ENCODE assay signal across 8 mouse cellular contexts in genomic region chr15:80706596-80706995, GRCm38 (mm10). TPM values are rescaled to one million over a fixed set of nuclear protein-coding genes. Genes with fewer than 3 reads are reported as not detected.
DNase-seq lines count a peak whose midpoint lies in the region; ATAC-seq lines count a peak whose summit lies in the region.

No protein-coding gene starts in this region.

- peak overlapping the region; percentile 46 for H3K4me2 ChIP-seq in forebrain, embryonic 12.5 days
- peak overlapping the region; percentile 50 for H3K4me2 ChIP-seq in limb, embryonic 15.5 days
- peak overlapping the region; percentile 55 for H3K4me2 ChIP-seq in stomach, embryonic 14.5 days (replicated peaks; ENCODE audit: low read depth, low read length)

- H3K27me3 ChIP-seq in megakaryocyte, embryonic 14.5 days (replicated peaks): peaks cover 9% of the 10 kb centered on the region
- no peaks in the 10 kb centered on the region; the same call in 1 of the 2 replicates for H3K27me3 ChIP-seq in forebrain, embryonic 12.5 days
- no peaks in the 10 kb centered on the region for H3K27me3 ChIP-seq in limb, embryonic 15.5 days
- H3K27me3 ChIP-seq in stomach, embryonic 14.5 days (ENCODE audit: control insufficient read depth, insufficient read depth, low read length): no peaks in the 10 kb centered on the region

- 35% methylated on average over 11 of the region's 11 CpGs for WGBS in forebrain, embryonic 12.5 days
- 16% methylated on average over 11 of the region's 11 CpGs for WGBS in limb, embryonic 15.5 days
- WGBS in stomach, embryonic 14.5 days: 17% methylated on average over 11 of the region's 11 CpGs

- H3K9ac ChIP-seq in forebrain, embryonic 12.5 days: peak overlapping the region; percentile 8; the same call in 1 of the 2 replicates
- no peak overlapping the region for H3K9ac ChIP-seq in limb, embryonic 15.5 days
- no peak overlapping the region for H3K9ac ChIP-seq in stomach, embryonic 14.5 days (replicated peaks; ENCODE audit: low read depth, low read length)

- no peaks in the 10 kb centered on the region for H3K36me3 ChIP-seq in megakaryocyte, embryonic 14.5 days (replicated peaks; ENCODE audit: low read length)
- H3K36me3 ChIP-seq in forebrain, embryonic 12.5 days (replicated peaks): no peaks in the 10 kb centered on the region
- H3K36me3 ChIP-seq in limb, embryonic 15.5 days: no peaks in the 10 kb centered on the region
- H3K36me3 ChIP-seq in stomach, embryonic 14.5 days (ENCODE audit: control insufficient read depth, insufficient read depth, low read length): no peaks in the 10 kb centered on the region

- no peak for DNase-seq in cerebellum, adult 9-10 months
- DNase-seq in c-Kit-positive CD71-positive TER-119-positive erythroid progenitor cells, embryonic 14.5 days (ENCODE audit: low spot score): no peak

- ATAC-seq in megakaryocyte, adult 5-6 weeks (ENCODE audit: poor library complexity, severe bottlenecking): no peak
- ATAC-seq in forebrain, embryonic 12.5 days (ENCODE audit: low FRiP score): no peak
- no peak for ATAC-seq in limb, embryonic 15.5 days (ENCODE audit: insufficient number of reproducible peaks, low FRiP score, low TSS enrichment, low read depth)
- no peak for ATAC-seq in stomach, embryonic 14.5 days (ENCODE audit: insufficient number of reproducible peaks, insufficient read depth, low FRiP score, low read depth)
- ATAC-seq in activated CD4-positive, CD25-positive, alpha-beta regulatory T cell, adult 4 months: no peak

- no peaks in the 10 kb centered on the region for H3K9me3 ChIP-seq in megakaryocyte, embryonic 14.5 days
- H3K9me3 ChIP-seq in forebrain, embryonic 12.5 days: no peaks in the 10 kb centered on the region
- H3K9me3 ChIP-seq in limb, embryonic 15.5 days: no peaks in the 10 kb centered on the region
- H3K9me3 ChIP-seq in stomach, embryonic 14.5 days (ENCODE audit: control insufficient read depth, low read depth, low read length): no peaks in the 10 kb centered on the region

- H3K4me3 ChIP-seq in megakaryocyte, embryonic 14.5 days (replicated peaks): peak overlapping the region; percentile 90
- peak overlapping the region; percentile 22; the same call in 1 of the 2 replicates for H3K4me3 ChIP-seq in forebrain, embryonic 12.5 days (replicated peaks)
- peak overlapping the region; percentile 27; the same call in 1 of the 2 replicates for H3K4me3 ChIP-seq in limb, embryonic 15.5 days
- H3K4me3 ChIP-seq in stomach, embryonic 14.5 days (ENCODE audit: low read depth, low read length): peak overlapping the region; percentile 21; the same call in 1 of the 2 replicates

- 0 out of 2 replicates have a peak overlapping the region, but pooled peaks have one; percentile 53 for H3K27ac ChIP-seq in forebrain, embryonic 12.5 days
- H3K27ac ChIP-seq in limb, embryonic 15.5 days: peak overlapping the region; percentile 83
- H3K27ac ChIP-seq in stomach, embryonic 14.5 days (ENCODE audit: low read length): peak overlapping the region; percentile 94

- H3K4me1 ChIP-seq in megakaryocyte, embryonic 14.5 days: peaks cover 48% of the 10 kb centered on the region
- peaks cover 25% of the 10 kb centered on the region for H3K4me1 ChIP-seq in forebrain, embryonic 12.5 days
- H3K4me1 ChIP-seq in limb, embryonic 15.5 days: peaks cover 36% of the 10 kb centered on the region
- peaks cover 28% of the 10 kb centered on the region for H3K4me1 ChIP-seq in stomach, embryonic 14.5 days (ENCODE audit: control insufficient read depth, insufficient read depth, low read length)

RNA-seq across cellular contexts. Expression of gene Tnrc6b, which starts 4.5 kb away (rescaled TPM):
- 19.3 and 32.0 TPM in 2 replicates for polyA plus RNA-seq in megakaryocyte, embryonic 14.5 days (2012; ENCODE audit: insufficient read depth, low replicate concordance)
- 41.6 and 54.7 TPM in 2 replicates for total RNA-seq in megakaryocyte, adult 5-6 weeks (2015)
- 32.1 and 40.2 TPM in 2 replicates for total RNA-seq in megakaryocyte, adult 5-6 weeks (2017)
- 54.3 and 62.5 TPM in 2 replicates for polyA plus RNA-seq in forebrain, embryonic 12.5 days (2016; fragmentation: Nextera tagmentation; extraction: Ambion mirVana)
- 24.1 and 25.7 TPM in 2 replicates for polyA plus RNA-seq in limb, embryonic 15.5 days (2015; fragmentation: Nextera tagmentation; extraction: Ambion mirVana)
- 25.5 and 28.7 TPM in 2 replicates for polyA plus RNA-seq in stomach, embryonic 14.5 days (2014; fragmentation: Nextera tagmentation; extraction: Ambion mirVana)
- polyA plus RNA-seq in activated CD4-positive, CD25-positive, alpha-beta regulatory T cell, adult 4 months (2017; shearing (Covaris generic)): 10 to 100 TPM; 35.6 to 58.6 TPM

RNA-seq across cellular contexts. Expression of gene Fam83f, which starts 34.9 kb away (rescaled TPM):
- 0.64 and 1.1 TPM in 2 replicates for polyA plus RNA-seq in megakaryocyte, embryonic 14.5 days (2012; ENCODE audit: insufficient read depth, low replicate concordance)
- 1.0 and 1.5 TPM in 2 replicates for total RNA-seq in megakaryocyte, adult 5-6 weeks (2015)
- 1.7 and 2.6 TPM in 2 replicates for total RNA-seq in megakaryocyte, adult 5-6 weeks (2017)
- polyA plus RNA-seq in forebrain, embryonic 12.5 days (2016; fragmentation: Nextera tagmentation; extraction: Ambion mirVana): 0.47 and 0.54 TPM in 2 replicates
- polyA plus RNA-seq in limb, embryonic 15.5 days (2015; fragmentation: Nextera tagmentation; extraction: Ambion mirVana): 6.0 and 6.6 TPM in 2 replicates
- polyA plus RNA-seq in stomach, embryonic 14.5 days (2014; fragmentation: Nextera tagmentation; extraction: Ambion mirVana): 6.9 and 9.3 TPM in 2 replicates
- not detected for polyA plus RNA-seq in activated CD4-positive, CD25-positive, alpha-beta regulatory T cell, adult 4 months (2017; shearing (Covaris generic))

Comparison
In these comparisons a context has a peak if more than half of its experiments do, and no peak if none do; other contexts are left out.
1. H3K4me3 ChIP-seq: peak in every context shown above with its lines; median percentile 90 in megakaryocyte, embryonic 14.5 days; 27 in limb, embryonic 15.5 days; 22 in forebrain, embryonic 12.5 days; 21 in stomach, embryonic 14.5 days.